ENCODE assay signal across 25 mouse cellular contexts in the genomic region with DNA sequence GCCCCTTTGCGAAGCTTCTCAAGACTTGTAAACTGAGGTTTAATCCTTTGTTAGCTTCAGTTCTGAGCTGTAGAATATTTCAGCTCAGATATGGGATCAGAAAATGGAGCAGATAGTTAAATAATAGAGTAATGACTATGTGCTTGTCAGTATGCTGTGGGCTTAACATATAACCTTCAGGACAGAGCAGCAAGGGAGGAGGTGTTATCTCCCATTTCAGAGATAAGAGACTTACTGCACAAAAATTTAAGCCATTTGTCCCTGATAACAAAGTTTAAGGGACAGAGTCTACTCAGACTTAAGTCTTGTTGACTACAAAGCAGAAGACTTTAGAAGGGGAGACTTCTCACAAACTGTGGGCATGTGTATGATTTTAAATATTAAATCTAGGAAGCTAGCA. TPM values are rescaled to one million over a fixed set of nuclear protein-coding genes. Genes with fewer than 3 reads are reported as not detected.
A peak's percentile ranks its signal among the peaks of the same experiment; 100 is the strongest.
DNase-seq lines count a peak whose midpoint lies in the region; ATAC-seq lines count a peak whose summit lies in the region.
"Had no signal": no experiment of that assay in that cellular context is flagged by ENCODE, and none has a peak within 500 bp of the region (broad histone marks: within the 10 kb centered on the region; RNA-seq: fewer than 3 reads in every experiment).

No protein-coding gene starts in this region.

- H3K4me3 ChIP-seq in heart, embryonic 11.5 days (ENCODE audit: low read depth, low read length): no peak overlapping the region
- H3K4me3 ChIP-seq in liver, embryonic 12.5 days: no peak overlapping the region
- no peak overlapping the region for H3K4me3 ChIP-seq in liver, embryonic 13.5 days (replicated peaks)
- H3K4me3 ChIP-seq: forebrain, embryonic 10.5 days; forebrain, embryonic 13.5 days; heart, adult 2 months; hindbrain, embryonic 15.5 days had no signal

- H3K9ac ChIP-seq in heart, embryonic 11.5 days (ENCODE audit: low read depth, low read length): no peak overlapping the region
- 0 out of 2 replicates have a peak overlapping the region, but pooled peaks have one; percentile 2 for H3K9ac ChIP-seq in liver, embryonic 12.5 days
- no peak overlapping the region for H3K9ac ChIP-seq in liver, embryonic 13.5 days
- H3K9ac ChIP-seq: forebrain, embryonic 13.5 days; hindbrain, embryonic 15.5 days had no signal

- H3K4me1 ChIP-seq in heart, embryonic 11.5 days (ENCODE audit: control insufficient read depth, insufficient read depth, low read length): peaks cover 7% of the 10 kb centered on the region; the same call in 1 of the 2 replicates
- peaks cover 25% of the 10 kb centered on the region for H3K4me1 ChIP-seq in liver, embryonic 12.5 days
- peaks cover 37% of the 10 kb centered on the region for H3K4me1 ChIP-seq in liver, embryonic 13.5 days (replicated peaks)
- H3K4me1 ChIP-seq: forebrain, embryonic 13.5 days; hindbrain, embryonic 15.5 days had no signal

- no peak for ATAC-seq in heart, embryonic 11.5 days (replicated peaks; ENCODE audit: insufficient number of reproducible peaks, low FRiP score, low TSS enrichment)
- ATAC-seq in liver, embryonic 12.5 days: peak; percentile 47; the same call in 1 of the 2 replicates
- 0 out of 2 replicates have a peak, but pooled peaks have one; percentile 53 for ATAC-seq in liver, embryonic 13.5 days (ENCODE audit: low read depth)
- ATAC-seq: activated CD4-positive, CD25-positive, alpha-beta regulatory T cell, adult 4 months; forebrain, embryonic 13.5 days; forebrain, embryonic 16.5 days had no signal

- H3K36me3 ChIP-seq in heart, embryonic 11.5 days (ENCODE audit: control insufficient read depth, insufficient read depth, low read length): no peaks in the 10 kb centered on the region
- peaks cover 20% of the 10 kb centered on the region for H3K36me3 ChIP-seq in liver, embryonic 12.5 days
- peaks cover 19% of the 10 kb centered on the region for H3K36me3 ChIP-seq in liver, embryonic 13.5 days
- H3K36me3 ChIP-seq: hindbrain, embryonic 15.5 days had no signal

- H3K27ac ChIP-seq in heart, embryonic 11.5 days (ENCODE audit: low read depth, low read length): 0 out of 2 replicates have a peak overlapping the region, but pooled peaks have one; percentile 11
- H3K27ac ChIP-seq in liver, embryonic 12.5 days: no peak overlapping the region; the same call in 1 of the 2 replicates
- no peak overlapping the region for H3K27ac ChIP-seq in liver, embryonic 13.5 days
- H3K27ac ChIP-seq: forebrain, embryonic 10.5 days; forebrain, embryonic 13.5 days; heart, adult 2 months; hindbrain, embryonic 15.5 days had no signal

- no peaks in the 10 kb centered on the region for H3K27me3 ChIP-seq in heart, embryonic 11.5 days (ENCODE audit: control insufficient read depth, insufficient read depth, low read length)
- no peaks in the 10 kb centered on the region for H3K27me3 ChIP-seq in liver, embryonic 12.5 days (replicated peaks)
- no peaks in the 10 kb centered on the region for H3K27me3 ChIP-seq in liver, embryonic 13.5 days
- H3K27me3 ChIP-seq: CH12.LX; forebrain, embryonic 13.5 days; hindbrain, embryonic 15.5 days had no signal

- 69% methylated on average over 1 of the region's 1 CpGs for WGBS in heart, embryonic 11.5 days (ENCODE audit: insufficient replicate concordance)
- WGBS in liver, embryonic 12.5 days (ENCODE audit: insufficient replicate concordance): 71% methylated on average over 1 of the region's 1 CpGs
- 62% methylated on average over 1 of the region's 1 CpGs for WGBS in liver, embryonic 13.5 days (ENCODE audit: insufficient replicate concordance)

- no peak overlapping the region for H3K4me2 ChIP-seq in heart, embryonic 11.5 days
- no peak overlapping the region for H3K4me2 ChIP-seq in liver, embryonic 12.5 days
- no peak overlapping the region for H3K4me2 ChIP-seq in liver, embryonic 13.5 days
- H3K4me2 ChIP-seq: forebrain, embryonic 13.5 days; hindbrain, embryonic 15.5 days had no signal

- H3K9me3 ChIP-seq in heart, embryonic 11.5 days (replicated peaks; ENCODE audit: control insufficient read depth, low read length): no peaks in the 10 kb centered on the region
- no peaks in the 10 kb centered on the region for H3K9me3 ChIP-seq in liver, embryonic 12.5 days (replicated peaks)
- no peaks in the 10 kb centered on the region for H3K9me3 ChIP-seq in liver, embryonic 13.5 days (replicated peaks)
- H3K9me3 ChIP-seq: forebrain, embryonic 10.5 days; forebrain, embryonic 13.5 days; hindbrain, embryonic 15.5 days had no signal

- no peak for DNase-seq in heart, adult 9 months (ENCODE audit: low spot score in 2 of 2)
- no peak for DNase-seq in liver
- DNase-seq in liver, embryonic 13.5 days: no peak
- DNase-seq in kidney, adult 11 months: no peak
- no peak for DNase-seq in embryo, embryonic 9.5 days (ENCODE audit: extremely low spot score)
- DNase-seq: adrenal gland, adult 8-10 months; adrenal gland, postnatal 25 days; B cell, adult 2 months; cerebellum, adult 11-12 months; cerebellum, adult 8-10 months; cerebellum, postnatal 10 days; cerebellum, postnatal 36 days; embryo, embryonic 11 days; gastrocnemius, postnatal 10 days; gastrocnemius, postnatal 36 days; heart, adult 2 months; heart, postnatal 4 days had no signal

RNA-seq across cellular contexts. Expression of gene Gm9887, which starts 10.6 kb away (rescaled TPM):
- 1.3 and 1.5 TPM in 2 replicates for polyA plus RNA-seq in heart, embryonic 11.5 days (2014; fragmentation: Nextera tagmentation; extraction: Ambion mirVana)
- 2.1 and 2.3 TPM in 2 replicates for polyA plus RNA-seq in liver, embryonic 12.5 days (2016; fragmentation: Nextera tagmentation; extraction: Ambion mirVana)
- 0.71 and 0.93 TPM in 2 replicates for polyA plus RNA-seq in liver, embryonic 13.5 days (2015; fragmentation: Nextera tagmentation; extraction: Ambion mirVana)
- polyA plus RNA-seq: activated CD4-positive, CD25-positive, alpha-beta regulatory T cell, adult 4 months had no signal

RNA-seq across cellular contexts. Expression of gene Arf6, which starts 10.9 kb away (rescaled TPM):
- 38.0 and 41.6 TPM in 2 replicates for polyA plus RNA-seq in heart, embryonic 11.5 days (2014; fragmentation: Nextera tagmentation; extraction: Ambion mirVana)
- 81.1 and 83.3 TPM in 2 replicates for polyA plus RNA-seq in liver, embryonic 12.5 days (2016; fragmentation: Nextera tagmentation; extraction: Ambion mirVana)
- polyA plus RNA-seq in liver, embryonic 13.5 days (2015; fragmentation: Nextera tagmentation; extraction: Ambion mirVana): 38.2 and 41.6 TPM in 2 replicates

RNA-seq across cellular contexts. Expression of gene Nemf, which starts 25.9 kb away (rescaled TPM):
- 62.1 and 69.9 TPM in 2 replicates for polyA plus RNA-seq in heart, embryonic 11.5 days (2014; fragmentation: Nextera tagmentation; extraction: Ambion mirVana)
- 56.5 and 57.3 TPM in 2 replicates for polyA plus RNA-seq in liver, embryonic 12.5 days (2016; fragmentation: Nextera tagmentation; extraction: Ambion mirVana)
- polyA plus RNA-seq in liver, embryonic 13.5 days (2015; fragmentation: Nextera tagmentation; extraction: Ambion mirVana): 47.5 and 56.5 TPM in 2 replicates
